Mouse (Mus musculus) lung, embryonic 16.5 days (tissue): ENCODE data around the gene Hivep3. TPM values are rescaled to one million over a fixed set of nuclear protein-coding genes. Genes with fewer than 3 reads are reported as not detected.
A peak's percentile ranks its signal among the peaks of the same experiment; 100 is the strongest.

Experiments
- ATAC-seq: fragments of 200-750 bp; cut with Nextera tagmentation; 2 replicates; pipeline ENCODE4 v1.8.0; 2017; ENCODE audit warnings: low read depth, mild to moderate bottlenecking, moderate library complexity
- H3K27ac ChIP-seq: fragments of 300-500 bp; sonication (generic); 2 replicates; pipeline ENCODE4 v1.5.1; 2014; ENCODE audit warnings: mild to moderate bottlenecking, control low read depth, low read length
- H3K27me3 ChIP-seq: fragments of 300-500 bp; sonication (generic); 2 replicates; pipeline ENCODE4 v1.6.1; 2014; ENCODE audit warnings: low read depth, low read length, mixed read lengths; ENCODE audit not compliant: control insufficient read depth, insufficient read depth
- H3K36me3 ChIP-seq: fragments of 300-500 bp; sonication (generic); 2 replicates; pipeline ENCODE4 v1.6.1; 2014; ENCODE audit warnings: low read length; ENCODE audit not compliant: control insufficient read depth, insufficient read depth
- H3K4me1 ChIP-seq: fragments of 300-500 bp; sonication (generic); replicated peaks from 2 replicates; pipeline ENCODE4 v1.6.1; 2014; ENCODE audit warnings: low read length, mixed read lengths; ENCODE audit not compliant: control insufficient read depth, insufficient read depth
- H3K4me2 ChIP-seq: fragments of 300-500 bp; sonication (generic); 2 replicates; pipeline ENCODE4 v1.6.1; 2014; ENCODE audit warnings: low read depth, low read length, control low read depth
- H3K4me3 ChIP-seq: fragments of 300-500 bp; sonication (generic); 2 replicates; pipeline ENCODE4 v1.5.1; 2014; ENCODE audit warnings: mild to moderate bottlenecking, low read length, control low read depth
- H3K9ac ChIP-seq: fragments of 300-500 bp; sonication (generic); 2 replicates; pipeline ENCODE4 v1.6.1; 2014; ENCODE audit warnings: low read length, control low read depth
- H3K9me3 ChIP-seq: fragments of 300-500 bp; sonication (generic); 2 replicates; pipeline ENCODE4 v1.6.1; 2016; ENCODE audit warnings: low read length; ENCODE audit not compliant: control insufficient read depth
- WGBS: fragments of 180-500 bp; shearing (Covaris S2); extraction: QIAGEN DNeasy Blood & Tissue Kit; methylation state at CpG from one replicate; pipeline ENCODE4 v1.1.7; 2014; 5-methylcytosine and 5-hydroxymethylcytosine counted together
- polyA plus RNA-seq: library from polyadenylated mRNA; unstranded; fragments of >200 nt; fragmentation: Nextera tagmentation; extraction: Ambion mirVana; gene quantifications from 2 replicates; pipeline ENCODE4 v1.2.1, GENCODE M21; 2015

Gene Hivep3
- polyA plus RNA-seq, 1 experiment from 2014 or later: 30.3 TPM

- Histone ChIP-seq H3K4me3 (no peak overlapping the region), H3K27ac (peak overlapping the region; percentile 88), H3K36me3 (no peaks in the 10 kb centered on the region), H3K9me3 (no peaks in the 10 kb centered on the region), H3K4me1 (0 out of 2 replicates have a peak, but pooled peaks cover 5% of the 10 kb centered on the region), H3K27me3 (no peaks in the 10 kb centered on the region), H3K4me2 (no peak overlapping the region), H3K9ac (no peak overlapping the region)
- 22% methylated on average over 5 of the region's 5 CpGs for WGBS
- ATAC-seq: peak; percentile 83; the same call in 1 of the 2 replicates
These were observed 149.2 kb downstream of the Hivep3 start for GRCm38 (mm10) chr4:119882814-119883213.

- Histone ChIP-seq H3K9me3 (no peaks in the 10 kb centered on the region), H3K4me1 (0 out of 2 replicates have a peak, but pooled peaks cover 8% of the 10 kb centered on the region), H3K9ac (no peak overlapping the region), H3K27me3 (no peaks in the 10 kb centered on the region), H3K27ac (no peak overlapping the region), H3K36me3 (no peaks in the 10 kb centered on the region), H3K4me3 (no peak overlapping the region), H3K4me2 (no peak overlapping the region)
- WGBS: 33% methylated on average over 3 of the region's 3 CpGs
- ATAC-seq: no peak
These were observed 153.0 kb downstream of the Hivep3 start for GRCm38 (mm10) chr4:119886621-119887020.

- 76% methylated on average over 6 of the region's 6 CpGs for WGBS
- H3K4me2 ChIP-seq: no peak overlapping the region
- H3K9me3 ChIP-seq: no peaks in the 10 kb centered on the region
- no peak for ATAC-seq
- no peak overlapping the region for H3K4me3 ChIP-seq
- H3K4me1 ChIP-seq: 0 out of 2 replicates have a peak, but pooled peaks cover 5% of the 10 kb centered on the region
- no peaks in the 10 kb centered on the region for H3K27me3 ChIP-seq
- no peak overlapping the region for H3K9ac ChIP-seq
- no peaks in the 10 kb centered on the region for H3K36me3 ChIP-seq
- no peak overlapping the region for H3K27ac ChIP-seq
These were observed 154.1 kb downstream of the Hivep3 start for GRCm38 (mm10) chr4:119887523-119888177.

- Histone ChIP-seq H3K9me3 (no peaks in the 10 kb centered on the region), H3K27me3 (no peaks in the 10 kb centered on the region), H3K9ac (no peak overlapping the region), H3K27ac (no peak overlapping the region), H3K4me1 (peaks cover 3% of the 10 kb centered on the region; the same call in 1 of the 2 replicates), H3K4me2 (no peak overlapping the region), H3K36me3 (no peaks in the 10 kb centered on the region), H3K4me3 (no peak overlapping the region)
- ATAC-seq: no peak
- 62% methylated on average over 5 of the region's 5 CpGs for WGBS
These were observed 156.2 kb downstream of the Hivep3 start for GRCm38 (mm10) chr4:119889760-119890159.

GRCm38 (mm10) chr4:119893255-119893779, 159.7 kb downstream of the Hivep3 start:
- H3K36me3 ChIP-seq: no peaks in the 10 kb centered on the region
- no peak overlapping the region for H3K9ac ChIP-seq
- WGBS: 70% methylated on average over 5 of the region's 5 CpGs
- no peaks in the 10 kb centered on the region for H3K9me3 ChIP-seq
- no peak overlapping the region for H3K4me2 ChIP-seq
- ATAC-seq: no peak
- H3K4me3 ChIP-seq: no peak overlapping the region
- H3K27ac ChIP-seq: no peak overlapping the region
- peaks cover 3% of the 10 kb centered on the region; the same call in 1 of the 2 replicates for H3K4me1 ChIP-seq
- no peaks in the 10 kb centered on the region for H3K27me3 ChIP-seq

GRCm38 (mm10) chr4:119894797-119895458, 161.3 kb downstream of the Hivep3 start:
- H3K9me3 ChIP-seq: no peaks in the 10 kb centered on the region
- no peaks in the 10 kb centered on the region; the same call in 1 of the 2 replicates for H3K4me1 ChIP-seq
- no peak overlapping the region for H3K9ac ChIP-seq
- no peak overlapping the region for H3K4me3 ChIP-seq
- 58% methylated on average over 13 of the region's 13 CpGs for WGBS
- no peaks in the 10 kb centered on the region for H3K36me3 ChIP-seq
- H3K4me2 ChIP-seq: no peak overlapping the region
- H3K27ac ChIP-seq: peak overlapping the region; percentile 53
- peak; percentile 52; the same call in 1 of the 2 replicates for ATAC-seq
- no peaks in the 10 kb centered on the region for H3K27me3 ChIP-seq

- Histone ChIP-seq H3K9me3 (no peaks in the 10 kb centered on the region), H3K4me2 (no peak overlapping the region), H3K27ac (peak overlapping the region; percentile 53), H3K4me1 (no peaks in the 10 kb centered on the region; the same call in 1 of the 2 replicates), H3K36me3 (no peaks in the 10 kb centered on the region), H3K27me3 (no peaks in the 10 kb centered on the region), H3K4me3 (no peak overlapping the region), H3K9ac (no peak overlapping the region)
- 70% methylated on average over 5 of the region's 5 CpGs for WGBS
- ATAC-seq: peak; percentile 47; the same call in 1 of the 2 replicates
These were observed 161.9 kb downstream of the Hivep3 start for GRCm38 (mm10) chr4:119895504-119895903.

GRCm38 (mm10) chr4:119896572-119896971, 163.0 kb downstream of the Hivep3 start:
- no peaks in the 10 kb centered on the region for H3K27me3 ChIP-seq
- no peak for ATAC-seq
- H3K9ac ChIP-seq: no peak overlapping the region
- H3K9me3 ChIP-seq: no peaks in the 10 kb centered on the region
- 58% methylated on average over 3 of the region's 3 CpGs for WGBS
- no peaks in the 10 kb centered on the region; the same call in 1 of the 2 replicates for H3K4me1 ChIP-seq
- no peak overlapping the region for H3K4me3 ChIP-seq
- H3K36me3 ChIP-seq: no peaks in the 10 kb centered on the region
- H3K27ac ChIP-seq: no peak overlapping the region
- H3K4me2 ChIP-seq: no peak overlapping the region
